Mouse (Mus musculus) spleen, adult 2 months (tissue): Measurements from ENCODE around the gene 2900026A02Rik. TPM values are rescaled to one million over a fixed set of nuclear protein-coding genes. Genes with fewer than 3 reads are reported as not detected.

ENCODE experiments used
- DNase-seq, 2 experiments: peaks; one replicate each; pipeline versions ENCODE4 v3.0.0 to v3.0.0-alpha.2; 2012 to 2021; ENCODE audit warnings: low spot score in 2 of 2, low read depth in 1 of 2
- H3K27ac ChIP-seq: fragments of 200-500 bp; 2 replicates; pipeline ENCODE4 v1.5.1; 2012; ENCODE audit warnings: low read length, inconsistent platforms; ENCODE audit not compliant: insufficient read depth
- H3K27me3 ChIP-seq: fragments of 200-500 bp; 2 replicates; pipeline ENCODE4 v1.6.1; 2012; ENCODE audit warnings: mild to moderate bottlenecking, moderate library complexity, low read length, inconsistent platforms; ENCODE audit not compliant: control insufficient read depth, insufficient read depth
- H3K36me3 ChIP-seq: fragments of 200-500 bp; 2 replicates; pipeline ENCODE4 v1.6.1; 2012; ENCODE audit warnings: mild to moderate bottlenecking, low read length, inconsistent platforms; ENCODE audit not compliant: control insufficient read depth, insufficient read depth
- H3K4me1 ChIP-seq: fragments of 200-500 bp; 2 replicates; pipeline ENCODE4 v1.6.1; 2011; ENCODE audit warnings: inconsistent platforms; ENCODE audit not compliant: control insufficient read depth, insufficient read depth, insufficient read length
- H3K4me3 ChIP-seq: fragments of 200-500 bp; 2 replicates; pipeline ENCODE4 v1.5.1; 2011; ENCODE audit warnings: mild to moderate bottlenecking, inconsistent platforms; ENCODE audit not compliant: insufficient read depth, insufficient read length; ENCODE audit errors: extremely low read depth
- CTCF ChIP-seq: fragments of 200-500 bp; IDR thresholded peaks from 2 replicates; pipeline ENCODE4 v1.5.1; 2011; ENCODE audit warnings: mild to moderate bottlenecking, inconsistent platforms; ENCODE audit not compliant: insufficient read depth, insufficient read length, insufficient replicate concordance; ENCODE audit errors: extremely low read depth
- POLR2A ChIP-seq: fragments of 200-500 bp; IDR thresholded peaks from 2 replicates; pipeline ENCODE4 v1.6.1; 2011; ENCODE audit warnings: low read depth, low read length, inconsistent platforms
- WGBS: fragments of 180-500 bp; shearing (Covaris S2); methylation state at CpG from one replicate; pipeline ENCODE4 v1.1.7; 2018; 5-methylcytosine and 5-hydroxymethylcytosine counted together
- polyA plus RNA-seq: library from polyadenylated mRNA; depleted of rRNA; stranded (reverse); fragments of >200 nt; gene quantifications from 2 replicates; pipeline ENCODE4 v1.2.3, GENCODE M21; 2012

Gene 2900026A02Rik
- polyA plus RNA-seq, 1 experiment, result 5.1 TPM

DNA sequence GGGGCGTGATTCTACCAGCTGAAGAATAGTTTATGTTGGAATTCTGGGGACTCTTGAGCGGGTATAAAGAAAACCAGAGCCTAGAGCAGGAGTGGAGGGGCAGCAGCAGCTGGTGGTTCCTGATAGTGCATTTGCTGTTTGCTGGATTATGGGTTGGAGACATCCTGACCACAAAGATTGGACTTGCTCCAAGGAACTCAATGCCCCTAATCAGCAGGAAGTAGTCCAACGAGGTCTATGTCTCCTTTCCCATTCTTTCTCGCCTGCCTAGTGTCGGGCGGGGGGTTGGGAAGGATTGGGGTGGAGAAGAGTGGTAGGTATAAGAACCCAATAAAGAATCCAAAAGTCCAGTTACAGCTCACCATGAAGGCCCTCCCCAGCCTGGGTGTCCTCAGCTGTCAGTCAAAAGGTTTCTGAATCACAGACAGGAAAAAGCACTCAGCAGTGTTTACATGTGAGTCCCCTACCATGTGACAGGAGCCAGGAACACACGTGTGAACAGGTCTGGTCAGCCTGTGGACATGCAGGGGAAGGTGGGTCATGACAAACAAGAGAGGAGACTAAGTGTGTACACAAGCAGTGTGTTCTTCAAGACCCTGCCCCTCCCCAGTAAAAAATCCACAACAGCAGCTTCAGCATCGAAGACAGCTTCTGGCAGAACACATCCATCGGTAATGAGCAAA is 14.2 kb downstream of the 2900026A02Rik start:
- TF ChIP-seq CTCF (no peak), POLR2A (no peak)
- no peak for DNase-seq
- Histone ChIP-seq H3K36me3 (no peaks in the 10 kb centered on the region), H3K27ac (0 out of 2 replicates have a peak overlapping the region, but pooled peaks have one; percentile 5), H3K4me1 (no peaks in the 10 kb centered on the region), H3K27me3 (no peaks in the 10 kb centered on the region), H3K4me3 (no peak overlapping the region)
- 56% methylated on average over 9 of the region's 9 CpGs for whole genome bisulfite sequencing

GRCm38 (mm10) chr5:113204193-113204592 is 16.8 kb downstream of the 2900026A02Rik start:
- no peak for TF ChIP-seq POLR2A
- TF ChIP-seq CTCF, result no peak
- no peak for DNase-seq
- Histone ChIP-seq H3K27ac (no peak overlapping the region), H3K36me3 (no peaks in the 10 kb centered on the region), H3K4me1 (no peaks in the 10 kb centered on the region), H3K27me3 (no peaks in the 10 kb centered on the region), H3K4me3 (no peak overlapping the region)
- 93% methylated on average over 9 of the region's 9 CpGs for WGBS

GRCm38 (mm10) chr5:113199772-113200134 is 21.3 kb downstream of the 2900026A02Rik start:
- no peak for DNase-seq
- no peak for TF ChIP-seq POLR2A
- TF ChIP-seq CTCF, result no peak
- Histone ChIP-seq H3K27ac (no peak overlapping the region), H3K27me3 (no peaks in the 10 kb centered on the region), H3K36me3 (no peaks in the 10 kb centered on the region), H3K4me1 (no peaks in the 10 kb centered on the region), H3K4me3 (no peak overlapping the region)
- WGBS, result 94% methylated on average over 10 of the region's 10 CpGs

DNA sequence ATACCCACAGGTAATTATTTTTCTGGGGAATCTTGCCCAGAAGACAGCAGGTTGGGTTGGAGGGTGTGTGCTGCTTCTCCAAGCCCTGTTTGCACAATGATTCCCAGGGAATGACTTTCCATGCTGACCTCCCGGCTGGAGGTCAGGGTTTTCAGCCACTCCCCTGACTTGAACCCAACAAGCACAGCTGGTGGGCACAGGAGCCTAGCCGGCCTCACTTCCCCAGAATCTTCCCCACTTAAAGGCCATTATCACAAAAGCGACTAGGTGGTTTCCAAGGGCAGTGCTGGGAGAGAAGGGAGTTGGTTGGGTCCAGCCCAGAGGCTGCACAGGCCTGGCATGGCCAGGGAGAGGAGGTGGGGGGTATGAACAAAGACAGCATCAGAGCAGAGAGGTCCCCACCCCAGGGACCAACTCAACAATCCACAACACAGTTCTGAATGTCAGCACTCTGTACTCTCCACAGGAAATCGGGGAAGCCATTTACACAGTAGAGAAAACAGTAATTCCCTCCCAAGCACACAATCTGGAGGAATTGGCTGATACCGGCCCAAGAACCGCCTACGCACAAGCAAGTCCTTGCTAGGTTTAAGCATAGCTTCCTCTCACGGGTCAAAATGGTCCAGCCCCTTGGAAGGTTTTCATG is 21.8 kb downstream of the 2900026A02Rik start:
- H3K4me3 ChIP-seq, result no peak overlapping the region
- H3K27me3 ChIP-seq, result no peaks in the 10 kb centered on the region
- H3K27ac ChIP-seq, result peak overlapping the region; percentile 16; the same call in 1 of the 2 replicates
- no peaks in the 10 kb centered on the region for H3K4me1 ChIP-seq
- TF ChIP-seq CTCF (no peak), POLR2A (no peak)
- H3K36me3 ChIP-seq, result no peaks in the 10 kb centered on the region
- WGBS, result 86% methylated on average over 8 of the region's 8 CpGs
- no peak for DNase-seq

DNA sequence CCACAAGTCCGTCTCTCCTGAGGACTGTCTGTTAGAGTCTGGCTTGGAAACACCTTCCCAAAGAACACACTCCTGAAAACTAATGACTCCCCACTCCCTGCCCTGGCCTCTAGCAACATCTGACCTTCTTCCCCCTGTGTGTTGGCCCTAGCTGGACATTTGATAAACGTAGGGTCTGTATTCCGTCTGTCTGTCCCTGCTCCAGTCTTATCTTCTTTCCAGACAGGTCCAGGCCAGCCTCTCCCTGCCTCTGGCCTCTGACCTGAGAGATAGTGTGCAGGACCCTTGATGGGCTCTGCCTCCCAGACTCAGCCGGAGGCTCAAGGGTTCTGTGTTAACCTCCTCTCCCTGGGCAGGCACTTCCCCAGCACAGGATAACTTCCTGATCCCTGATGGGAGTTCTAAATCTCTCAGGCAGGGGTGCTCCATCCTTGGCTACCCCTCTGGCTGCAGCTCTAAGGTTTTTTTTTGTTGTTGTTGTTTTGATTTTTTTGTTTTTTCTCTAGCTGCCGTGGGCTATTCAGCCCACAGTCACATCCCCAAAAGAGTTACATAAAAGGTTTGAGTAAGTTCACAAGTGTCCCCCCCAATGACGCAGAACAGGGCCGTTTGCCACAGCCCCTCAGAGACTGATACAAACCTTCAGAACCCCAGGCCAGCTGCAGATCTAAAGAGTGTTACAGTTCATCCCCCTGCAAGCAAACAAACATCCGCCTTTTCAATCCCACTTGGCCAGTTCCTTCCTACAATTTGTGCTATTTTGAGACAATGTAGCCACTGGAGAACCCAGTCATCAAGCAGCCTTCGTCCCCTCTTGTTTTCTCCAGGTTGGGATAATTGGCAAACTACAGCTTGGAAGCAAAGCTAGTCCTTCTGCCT is 23.9 kb downstream of the 2900026A02Rik start:
- H3K4me1 ChIP-seq, result no peaks in the 10 kb centered on the region
- WGBS, result 77% methylated on average over 9 of the region's 9 CpGs
- no peak overlapping the region for H3K27ac ChIP-seq
- TF ChIP-seq CTCF (no peak), POLR2A (no peak)
- H3K36me3 ChIP-seq, result no peaks in the 10 kb centered on the region
- H3K27me3 ChIP-seq, result no peaks in the 10 kb centered on the region
- no peak overlapping the region for H3K4me3 ChIP-seq
- no peak for DNase-seq

DNA sequence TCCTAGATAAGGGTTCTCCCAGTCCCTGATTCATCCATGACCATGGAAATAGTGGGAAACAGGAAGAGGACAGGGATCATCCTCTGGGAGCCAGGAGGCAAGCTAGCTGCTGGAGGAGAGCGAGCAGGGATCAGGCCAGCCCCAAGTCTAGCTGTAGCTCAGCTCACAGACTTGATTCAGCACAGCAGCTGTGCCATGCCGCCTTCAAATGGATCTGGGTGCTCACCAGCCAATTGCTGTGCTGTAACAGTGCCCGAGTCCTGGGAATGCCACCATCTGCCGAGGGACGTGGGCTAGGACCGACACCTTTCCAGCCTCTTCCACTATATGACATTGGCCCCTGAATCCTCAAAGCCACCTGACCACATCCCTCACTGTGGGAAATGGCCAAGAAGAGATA is 25.1 kb downstream of the 2900026A02Rik start:
- H3K27ac ChIP-seq, result no peak overlapping the region
- WGBS, result 92% methylated on average over 6 of the region's 6 CpGs
- no peak for DNase-seq
- TF ChIP-seq CTCF, result no peak
- TF ChIP-seq POLR2A, result no peak
- H3K4me3 ChIP-seq, result no peak overlapping the region
- H3K4me1 ChIP-seq, result no peaks in the 10 kb centered on the region
- no peaks in the 10 kb centered on the region for H3K27me3 ChIP-seq
- H3K36me3 ChIP-seq, result no peaks in the 10 kb centered on the region
